Mouse (Mus musculus) olfactory bulb, adult 2 months (tissue): ENCODE measurements around the gene AL732309.1.

Source experiments
- CTCF ChIP-seq: fragments of 200-500 bp; IDR thresholded peaks from 2 replicates; pipeline ENCODE4 v1.5.1; 2012; ENCODE audit warnings: low read depth, mild to moderate bottlenecking, low read length, moderate library complexity; ENCODE audit not compliant: insufficient read depth
- POLR2A ChIP-seq: fragments of 200-500 bp; IDR thresholded peaks from 2 replicates; pipeline ENCODE4 v1.6.1; 2012; ENCODE audit warnings: mild to moderate bottlenecking, low read depth, low read length, moderate library complexity; ENCODE audit not compliant: insufficient read depth

DNA sequence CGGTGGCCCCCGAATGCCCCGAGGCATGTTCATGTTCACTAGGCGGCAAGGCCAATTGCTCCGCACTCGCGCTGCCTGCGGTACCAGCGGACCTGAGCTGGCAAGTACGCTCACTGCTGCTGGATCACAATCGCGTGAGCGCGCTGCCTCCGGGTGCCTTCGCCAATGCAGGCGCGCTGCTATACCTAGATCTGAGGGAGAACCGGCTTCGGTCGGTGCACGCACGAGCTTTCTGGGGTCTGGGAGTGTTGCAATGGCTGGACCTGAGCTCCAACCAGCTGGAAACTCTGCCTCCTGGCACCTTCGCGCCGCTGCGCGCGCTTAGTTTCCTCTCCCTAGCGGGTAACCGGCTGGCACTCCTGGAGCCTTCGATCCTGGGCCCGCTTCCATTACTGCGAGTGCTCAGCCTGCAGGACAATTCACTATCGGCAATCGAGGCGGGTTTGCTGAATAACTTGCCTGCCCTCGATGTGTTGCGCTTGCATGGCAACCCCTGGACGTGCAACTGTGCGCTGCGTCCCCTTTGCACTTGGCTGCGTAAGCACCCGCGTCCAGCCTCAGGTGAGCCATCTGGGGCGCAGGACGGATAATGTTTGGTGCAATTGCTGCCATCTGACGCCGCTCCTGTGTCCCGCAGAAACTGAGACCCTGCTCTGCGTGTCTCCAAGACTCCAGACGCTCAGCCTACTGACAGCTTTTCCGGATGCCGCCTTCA lies 43.6 kb upstream of the AL732309.1 start:
- TF ChIP-seq CTCF (no peak), POLR2A (peak; percentile 17)
